Mouse (Mus musculus): ENCODE data around the gene Srarp. TPM values are rescaled to one million over a fixed set of nuclear protein-coding genes. Genes with fewer than 3 reads are reported as not detected.
A peak's percentile ranks its signal among the peaks of the same experiment; 100 is the strongest.

The Srarp gene
- polyA plus RNA-seq, 1 experiment from 2014 or later, result not detected

GRCm38 (mm10) chr4:141439083-141439803 is 3.3 kb upstream of the Srarp start:
- no peaks in the 10 kb centered on the region for H3K27me3 ChIP-seq (replicated peaks)
- no peaks in the 10 kb centered on the region for H3K36me3 ChIP-seq
- no peaks in the 10 kb centered on the region for H3K9me3 ChIP-seq
- WGBS, result 73% methylated on average over 12 of the region's 12 CpGs
- no peak for ATAC-seq (ENCODE audit: insufficient read depth, low FRiP score, low read depth)
- H3K4me3 ChIP-seq (replicated peaks), result no peak overlapping the region
- H3K4me2 ChIP-seq, result no peak overlapping the region
- H3K27ac ChIP-seq, result no peak overlapping the region
- H3K9ac ChIP-seq, result no peak overlapping the region
- 0 out of 2 replicates have a peak, but pooled peaks cover 4% of the 10 kb centered on the region for H3K4me1 ChIP-seq

GRCm38 (mm10) chr4:141433191-141433590 is 2.7 kb downstream of the Srarp start:
- ATAC-seq (ENCODE audit: insufficient read depth, low FRiP score, low read depth), result no peak
- Histone ChIP-seq H3K4me2 (no peak overlapping the region), H3K9me3 (no peaks in the 10 kb centered on the region), H3K4me3 (replicated peaks) (no peak overlapping the region), H3K27ac (no peak overlapping the region), H3K36me3 (no peaks in the 10 kb centered on the region), H3K27me3 (replicated peaks) (no peaks in the 10 kb centered on the region), H3K9ac (no peak overlapping the region), H3K4me1 (no peaks in the 10 kb centered on the region)
- WGBS, result 82% methylated on average over 18 of the region's 18 CpGs

- no peak for ATAC-seq (ENCODE audit: insufficient read depth, low FRiP score, low read depth)
- no peak overlapping the region for H3K4me2 ChIP-seq
- WGBS, result 52% methylated on average over 14 of the region's 14 CpGs
Measured at GRCm38 (mm10) chr4:141432666-141433065, 3.2 kb downstream of the Srarp start.

GRCm38 (mm10) chr4:141430997-141431396 is 4.9 kb downstream of the Srarp start:
- no peak overlapping the region for H3K9ac ChIP-seq
- peaks cover 6% of the 10 kb centered on the region; the same call in 1 of the 2 replicates for H3K4me1 ChIP-seq
- WGBS, result 43% methylated on average over 9 of the region's 9 CpGs
- no peak overlapping the region for H3K4me3 ChIP-seq (replicated peaks)
- H3K27ac ChIP-seq, result no peak overlapping the region
- H3K9me3 ChIP-seq, result no peaks in the 10 kb centered on the region
- H3K27me3 ChIP-seq (replicated peaks), result no peaks in the 10 kb centered on the region
- no peaks in the 10 kb centered on the region for H3K36me3 ChIP-seq
- H3K4me2 ChIP-seq, result no peak overlapping the region
- no peak for ATAC-seq (ENCODE audit: insufficient read depth, low FRiP score, low read depth)

More at GRCm38 (mm10) chr4:141432666-141433065, 3.2 kb downstream of the Srarp start:
- H3K36me3 ChIP-seq, result no peaks in the 10 kb centered on the region
- no peak overlapping the region for H3K27ac ChIP-seq
- no peak overlapping the region for H3K4me3 ChIP-seq (replicated peaks)
- no peaks in the 10 kb centered on the region for H3K27me3 ChIP-seq (replicated peaks)
- no peak overlapping the region for H3K9ac ChIP-seq
- H3K9me3 ChIP-seq, result no peaks in the 10 kb centered on the region
- H3K4me1 ChIP-seq, result no peaks in the 10 kb centered on the region

GRCm38 (mm10) chr4:141429847-141430246 is 6.1 kb downstream of the Srarp start:
- WGBS, result 49% methylated on average over 9 of the region's 9 CpGs
- Histone ChIP-seq H3K9me3 (no peaks in the 10 kb centered on the region), H3K4me3 (replicated peaks) (no peak overlapping the region), H3K9ac (no peak overlapping the region), H3K4me2 (no peak overlapping the region), H3K27ac (no peak overlapping the region), H3K4me1 (peaks cover 15% of the 10 kb centered on the region; the same call in 1 of the 2 replicates), H3K36me3 (no peaks in the 10 kb centered on the region), H3K27me3 (replicated peaks) (0 out of 2 replicates have a peak, but pooled peaks cover 1% of the 10 kb centered on the region)
- ATAC-seq (ENCODE audit: insufficient read depth, low FRiP score, low read depth), result no peak

GRCm38 (mm10) chr4:141429381-141429780 is 6.5 kb downstream of the Srarp start:
- H3K27me3 ChIP-seq (replicated peaks), result 0 out of 2 replicates have a peak, but pooled peaks cover 3% of the 10 kb centered on the region
- no peaks in the 10 kb centered on the region for H3K9me3 ChIP-seq
- H3K4me3 ChIP-seq (replicated peaks), result no peak overlapping the region
- no peaks in the 10 kb centered on the region for H3K36me3 ChIP-seq
- no peak for ATAC-seq (ENCODE audit: insufficient read depth, low FRiP score, low read depth)
- peaks cover 16% of the 10 kb centered on the region; the same call in 1 of the 2 replicates for H3K4me1 ChIP-seq
- no peak overlapping the region for H3K9ac ChIP-seq
- WGBS, result 79% methylated on average over 6 of the region's 6 CpGs
- H3K4me2 ChIP-seq, result no peak overlapping the region
- no peak overlapping the region for H3K27ac ChIP-seq

- WGBS, result 86% methylated on average over 13 of the region's 13 CpGs
- H3K36me3 ChIP-seq, result no peaks in the 10 kb centered on the region
Measured at GRCm38 (mm10) chr4:141427921-141428320, 8.0 kb downstream of the Srarp start.

GRCm38 (mm10) chr4:141426796-141427745 is 8.8 kb downstream of the Srarp start:
- no peaks in the 10 kb centered on the region for H3K9me3 ChIP-seq
- no peak overlapping the region for H3K4me2 ChIP-seq
- H3K36me3 ChIP-seq, result no peaks in the 10 kb centered on the region
- ATAC-seq (ENCODE audit: insufficient read depth, low FRiP score, low read depth), result no peak
- peak overlapping the region; percentile 62; the same call in 1 of the 2 replicates for H3K27ac ChIP-seq
- H3K4me1 ChIP-seq, result peaks cover 16% of the 10 kb centered on the region; the same call in 1 of the 2 replicates
- H3K9ac ChIP-seq, result no peak overlapping the region
- 0 out of 2 replicates have a peak, but pooled peaks cover 3% of the 10 kb centered on the region for H3K27me3 ChIP-seq (replicated peaks)
- H3K4me3 ChIP-seq (replicated peaks), result no peak overlapping the region
- 60% methylated on average over 10 of the region's 10 CpGs for WGBS

More at GRCm38 (mm10) chr4:141427921-141428320, 8.0 kb downstream of the Srarp start:
- Histone ChIP-seq H3K27ac (no peak overlapping the region), H3K4me1 (peaks cover 16% of the 10 kb centered on the region; the same call in 1 of the 2 replicates), H3K4me3 (replicated peaks) (no peak overlapping the region), H3K4me2 (no peak overlapping the region), H3K9me3 (no peaks in the 10 kb centered on the region), H3K9ac (no peak overlapping the region), H3K27me3 (replicated peaks) (0 out of 2 replicates have a peak, but pooled peaks cover 3% of the 10 kb centered on the region)
- no peak for ATAC-seq (ENCODE audit: insufficient read depth, low FRiP score, low read depth)

- Histone ChIP-seq H3K9ac (peak overlapping the region; percentile 13; the same call in 1 of the 2 replicates), H3K36me3 (no peaks in the 10 kb centered on the region), H3K27ac (peak overlapping the region; percentile 62), H3K9me3 (no peaks in the 10 kb centered on the region), H3K4me3 (replicated peaks) (peak overlapping the region; percentile 34), H3K27me3 (replicated peaks) (0 out of 2 replicates have a peak, but pooled peaks cover 3% of the 10 kb centered on the region), H3K4me1 (peaks cover 27% of the 10 kb centered on the region), H3K4me2 (peak overlapping the region; percentile 62)
- peak; percentile 67 for ATAC-seq (ENCODE audit: insufficient read depth, low FRiP score, low read depth)
- 5% methylated on average over 36 of the region's 36 CpGs for WGBS
Measured at GRCm38 (mm10) chr4:141425484-141426479, 10.1 kb downstream of the Srarp start.

- ATAC-seq (ENCODE audit: insufficient read depth, low FRiP score, low read depth), result no peak
- no peak overlapping the region for H3K27ac ChIP-seq
- peaks cover 36% of the 10 kb centered on the region for H3K4me1 ChIP-seq
- no peaks in the 10 kb centered on the region for H3K36me3 ChIP-seq
- H3K4me2 ChIP-seq, result no peak overlapping the region
- H3K9ac ChIP-seq, result no peak overlapping the region
- H3K4me3 ChIP-seq (replicated peaks), result no peak overlapping the region
- 86% methylated on average over 13 of the region's 13 CpGs for WGBS
- 0 out of 2 replicates have a peak, but pooled peaks cover 3% of the 10 kb centered on the region for H3K27me3 ChIP-seq (replicated peaks)
- no peaks in the 10 kb centered on the region for H3K9me3 ChIP-seq
Measured at GRCm38 (mm10) chr4:141423691-141424431, 12.0 kb downstream of the Srarp start.

All from stomach, embryonic 15.5 days (tissue).